Mouse (Mus musculus) megakaryocyte, adult 5-6 weeks (primary cell): Measurements from ENCODE around the gene Arl6ip4. TPM values are rescaled to one million over a fixed set of nuclear protein-coding genes. Genes with fewer than 3 reads are reported as not detected.
A peak's percentile ranks its signal among the peaks of the same experiment; 100 is the strongest.

Experiments
- ATAC-seq: 2 replicates; pipeline ENCODE4 v1.8.0; 2016; ENCODE audit warnings: mild to moderate bottlenecking, inconsistent platforms; ENCODE audit not compliant: poor library complexity, severe bottlenecking
- total RNA-seq, 2 experiments: library from RNA; stranded (forward) in 1 of 2; stranded (reverse) in 1 of 2; fragments of 153-499, 151-499 nt in 1 of 2; fragments of 221-1000, 200-1000 nt in 1 of 2; gene quantifications; 2 replicates each; pipeline versions ENCODE4 v1.2.3 to v1.2.4; 2015 to 2017

Arl6ip4 gene
- 45.4 and 53.0 TPM in 2 replicates for total RNA-seq (2015)
- 80.5 and 87.7 TPM in 2 replicates for total RNA-seq (2017)

GRCm38 (mm10) chr5:124115990-124116845, at the start of gene Arl6ip4:
Gene Arl6ip4, plus strand, starts transcription at chr5:124116089.
- ATAC-seq = peak; percentile 28; the same call in 1 of the 2 replicates

- no peak for ATAC-seq
These were observed 46.2 kb upstream of the Arl6ip4 start for GRCm38 (mm10) chr5:124069657-124070056.

GRCm38 (mm10) chr5:124073682-124074081, 42.2 kb upstream of the Arl6ip4 start:
- ATAC-seq = no peak

GRCm38 (mm10) chr5:124074845-124075307, 41.0 kb upstream of the Arl6ip4 start:
- ATAC-seq = peak; percentile 48

GRCm38 (mm10) chr5:124075716-124076115, 40.2 kb upstream of the Arl6ip4 start:
- ATAC-seq = peak; percentile 26

GRCm38 (mm10) chr5:124076559-124076958, 39.3 kb upstream of the Arl6ip4 start:
- no peak for ATAC-seq

- no peak for ATAC-seq
These were observed 38.6 kb upstream of the Arl6ip4 start for GRCm38 (mm10) chr5:124077241-124077640.

- no peak for ATAC-seq
These were observed 37.9 kb upstream of the Arl6ip4 start for GRCm38 (mm10) chr5:124077856-124078460.

GRCm38 (mm10) chr5:124078794-124079416, 37.0 kb upstream of the Arl6ip4 start:
- ATAC-seq = 0 out of 2 replicates have a peak, but pooled peaks have one; percentile 14

GRCm38 (mm10) chr5:124079880-124080279, 36.0 kb upstream of the Arl6ip4 start:
- ATAC-seq = peak; percentile 19; the same call in 1 of the 2 replicates

- no peak for ATAC-seq
These were observed 33.4 kb upstream of the Arl6ip4 start for GRCm38 (mm10) chr5:124082447-124082846.

GRCm38 (mm10) chr5:124082941-124083688, 32.8 kb upstream of the Arl6ip4 start:
- ATAC-seq = no peak

GRCm38 (mm10) chr5:124083850-124084587, 31.9 kb upstream of the Arl6ip4 start:
- 0 out of 2 replicates have a peak, but pooled peaks have one; percentile 15 for ATAC-seq

GRCm38 (mm10) chr5:124084588-124085173, 31.2 kb upstream of the Arl6ip4 start:
- ATAC-seq = peak; percentile 86

- no peak for ATAC-seq
These were observed 30.4 kb upstream of the Arl6ip4 start for GRCm38 (mm10) chr5:124085513-124085912.

- ATAC-seq = no peak
These were observed 29.0 kb upstream of the Arl6ip4 start for GRCm38 (mm10) chr5:124086876-124087275.

GRCm38 (mm10) chr5:124089868-124090267, 26.0 kb upstream of the Arl6ip4 start:
- no peak for ATAC-seq

- no peak for ATAC-seq
These were observed 23.9 kb upstream of the Arl6ip4 start for GRCm38 (mm10) chr5:124091951-124092406.

- no peak for ATAC-seq
These were observed 22.6 kb upstream of the Arl6ip4 start for GRCm38 (mm10) chr5:124093120-124093794.
